Mouse (Mus musculus): ENCODE results near the gene Smim24.
A peak's percentile ranks its signal among the peaks of the same experiment; 100 is the strongest.

Gene Smim24

DNA sequence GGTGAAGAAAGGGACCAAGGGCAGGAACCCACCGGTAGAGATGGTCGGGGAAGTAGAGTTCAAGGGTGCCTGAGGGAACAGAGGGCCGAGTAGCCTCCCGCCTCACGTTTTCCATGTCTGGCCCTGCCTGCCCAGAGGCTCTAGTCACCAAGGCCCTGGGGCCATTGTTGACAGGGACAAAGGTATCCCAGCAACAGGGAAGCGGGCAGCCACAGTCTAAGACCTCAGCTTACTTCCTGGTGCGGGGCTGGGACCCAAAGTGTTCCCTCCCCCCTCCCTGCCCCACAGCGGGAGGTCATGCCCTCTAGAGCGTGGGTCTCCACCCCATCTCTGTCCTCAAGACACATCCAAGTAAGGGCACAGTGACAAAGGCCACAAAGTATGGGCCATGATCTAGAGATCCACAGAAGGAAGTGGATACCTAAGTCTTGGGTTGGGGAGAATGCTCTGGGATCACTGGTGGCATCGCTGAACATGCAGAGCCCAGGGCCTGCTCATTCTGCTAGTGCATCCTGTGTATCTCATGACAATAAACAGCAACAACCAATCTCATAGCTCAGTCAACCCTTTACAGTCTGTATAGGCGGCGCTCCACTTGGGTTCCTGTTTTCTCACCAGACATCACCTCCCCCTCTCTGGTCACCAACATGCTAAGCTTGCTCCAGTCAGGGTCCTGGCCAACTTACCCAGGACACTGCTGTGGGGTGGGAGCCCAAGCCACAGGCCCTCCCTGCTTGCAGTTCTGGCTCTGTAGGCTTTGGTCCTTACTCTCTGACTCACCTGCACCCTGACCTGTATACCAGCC, 27.0 kb upstream of the Smim24 start, which contains the start of gene 4930404N11Rik:
Gene 4930404N11Rik, minus strand, starts transcription at position 145 of the 805 bp plus-strand sequence.
- no peak for DNase-seq (ENCODE audit: low spot score in 2 of 2)

DNA sequence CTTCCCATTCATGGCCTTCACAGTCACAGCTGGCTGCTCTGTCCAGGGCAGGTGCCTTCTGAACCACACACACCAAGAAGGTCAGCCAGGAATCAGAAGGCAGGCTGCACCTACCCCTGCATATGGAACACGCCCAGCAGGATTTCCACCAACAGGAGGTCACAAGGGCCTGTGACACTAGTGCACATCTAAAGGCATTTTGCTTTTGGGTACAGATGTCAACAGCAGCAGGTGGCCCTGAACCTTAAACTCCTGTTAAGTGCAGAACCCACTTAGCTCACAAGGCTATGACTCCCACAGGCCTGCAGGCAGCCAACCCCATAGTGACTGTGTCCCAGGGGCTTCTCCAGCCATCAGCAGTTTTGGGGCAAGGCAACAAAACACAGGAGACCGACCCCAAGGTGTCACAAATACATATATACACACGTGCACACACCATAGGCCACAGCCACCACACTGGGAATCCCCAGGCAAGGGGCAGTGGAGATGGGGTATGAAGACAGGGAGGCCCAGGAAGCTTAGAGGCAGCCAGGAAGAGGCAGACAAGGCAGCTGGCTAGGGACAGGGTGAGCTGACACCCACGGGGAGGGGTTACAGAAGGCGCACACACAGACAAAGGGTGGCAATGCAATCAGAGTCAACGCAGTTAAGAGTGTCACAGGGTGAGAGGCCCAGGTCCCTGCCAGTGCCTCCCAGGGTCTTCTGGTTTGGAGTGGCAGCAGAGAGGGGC, 26.2 kb upstream of the Smim24 start:
- no peak for DNase-seq (ENCODE audit: low spot score in 2 of 2)

DNA sequence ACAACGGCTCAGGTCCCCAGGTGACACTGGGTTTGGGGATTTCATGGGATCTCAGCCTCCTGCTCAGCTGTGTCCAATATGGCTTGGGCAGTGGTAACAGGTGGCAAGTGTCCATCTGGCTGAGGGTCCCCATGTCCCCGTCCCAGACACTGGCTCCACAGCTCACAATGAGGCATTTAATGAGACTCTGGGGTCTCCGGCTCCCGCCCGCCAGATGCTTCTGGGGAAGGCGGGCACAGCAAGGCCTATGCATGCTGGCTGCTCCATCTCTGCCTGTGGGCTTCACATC, 25.7 kb upstream of the Smim24 start:
- no peak for DNase-seq (ENCODE audit: low spot score in 2 of 2)

DNA sequence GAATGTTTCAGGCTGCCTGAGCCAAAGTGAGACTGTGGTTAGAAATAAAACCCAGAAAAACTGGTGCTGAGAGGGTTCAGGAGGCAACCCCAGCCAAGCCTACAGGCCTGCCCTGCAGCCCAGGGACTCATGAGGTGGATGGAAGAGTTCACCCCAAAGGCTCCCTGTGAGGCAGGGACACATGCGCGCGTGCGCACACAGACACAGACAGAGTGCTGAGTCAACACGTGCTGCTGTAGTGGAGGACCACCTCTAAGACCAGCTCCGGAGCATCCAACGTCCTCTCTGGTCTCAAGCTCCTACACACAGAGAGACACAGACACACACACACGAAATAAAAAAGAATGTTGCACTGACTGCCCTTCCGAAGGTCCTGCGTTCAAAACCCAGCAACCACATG, 17.5 kb upstream of the Smim24 start:
- DNase-seq (ENCODE audit: low spot score in 2 of 2), result no peak

DNA sequence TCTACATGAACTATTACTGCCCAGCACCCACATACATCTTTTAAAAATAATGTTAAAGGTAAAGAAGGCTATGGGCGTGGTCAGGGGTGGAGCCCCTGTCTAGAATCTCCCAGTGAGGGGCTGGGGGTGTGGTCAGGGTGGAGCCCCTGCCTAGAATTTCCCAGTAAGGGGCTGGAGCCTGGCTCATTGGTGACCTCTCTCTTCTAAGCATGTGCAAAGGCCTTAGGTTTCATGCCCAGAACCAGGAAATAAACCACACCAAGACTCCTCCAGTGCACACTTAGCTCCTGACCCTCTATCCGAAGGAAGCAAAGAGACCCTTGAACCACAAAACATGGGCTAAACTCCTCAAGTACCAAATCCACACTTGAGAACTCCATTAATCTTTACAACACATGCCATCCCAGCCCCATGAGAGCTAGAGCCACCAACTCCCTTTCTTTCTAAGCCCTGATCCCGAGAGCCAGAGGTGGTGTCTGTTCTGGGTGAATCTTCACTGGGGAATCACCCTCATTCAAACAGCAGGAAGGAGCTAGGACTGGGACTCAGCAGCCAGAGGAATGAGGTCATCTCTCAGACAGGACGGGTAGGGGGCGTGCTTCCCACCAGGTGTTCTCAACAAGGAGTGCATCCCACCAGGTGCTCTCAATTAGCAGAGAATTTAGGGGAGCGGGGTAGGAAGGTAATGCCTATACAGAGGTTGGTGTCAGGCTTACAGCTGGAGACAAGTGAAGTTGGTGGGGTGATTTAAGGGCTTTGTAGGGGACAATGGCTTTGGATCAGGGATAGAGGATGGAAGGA, 16.1 kb upstream of the Smim24 start:
- no peak for DNase-seq (ENCODE audit: low spot score in 2 of 2)

DNA sequence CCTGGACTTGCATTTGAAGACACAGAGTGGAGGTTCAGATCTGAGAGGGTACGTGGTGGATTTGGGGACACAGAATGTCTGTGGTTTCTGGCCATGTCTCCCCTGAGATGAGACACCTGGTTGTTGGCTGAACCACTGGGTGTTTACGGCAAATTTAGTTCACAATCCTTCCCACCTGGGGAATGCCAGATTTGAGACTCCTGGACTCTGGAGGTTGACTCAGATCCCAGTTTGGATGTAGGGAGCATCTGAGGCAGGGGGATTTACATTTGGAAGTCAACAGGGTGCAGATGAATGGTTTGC, 15.5 kb upstream of the Smim24 start:
- DNase-seq (ENCODE audit: low spot score in 2 of 2), result no peak

DNA sequence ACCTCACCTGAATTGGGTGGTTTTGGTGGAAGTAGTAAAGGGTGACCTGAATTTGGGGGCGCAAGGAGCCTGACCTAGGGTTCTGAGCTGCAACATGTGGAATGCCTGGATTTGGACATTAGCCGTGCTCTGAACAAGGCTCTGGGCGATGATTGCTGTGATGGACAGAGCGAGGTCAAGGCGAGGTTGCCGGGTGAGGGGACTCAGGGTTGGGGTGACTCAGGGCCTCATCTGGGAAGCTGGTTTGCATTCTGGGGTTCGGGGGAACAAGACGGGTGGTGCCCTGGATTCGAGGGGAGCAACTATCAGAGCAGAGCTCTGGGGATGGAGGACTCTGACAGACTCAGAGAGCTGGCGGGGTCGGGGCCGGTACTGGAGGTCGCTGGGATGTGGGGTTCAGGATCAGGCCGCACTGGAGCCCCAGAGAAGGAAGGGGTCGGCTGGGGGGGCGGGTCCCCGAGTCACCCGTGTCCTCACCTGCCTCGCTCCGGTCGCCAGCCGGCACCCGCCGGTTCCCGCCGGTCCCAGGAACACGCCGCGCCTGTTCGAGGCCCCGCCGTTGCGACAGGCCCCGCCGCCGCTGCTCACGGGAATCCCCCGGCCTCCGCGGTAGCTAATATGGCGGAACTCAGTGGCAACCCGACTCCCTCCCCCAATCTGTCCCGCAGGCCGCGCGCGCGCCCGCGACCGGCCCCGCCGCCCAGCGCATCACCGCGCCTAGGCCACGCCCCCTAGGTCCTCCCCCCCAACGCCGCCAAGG, 14.9 kb upstream of the Smim24 start, which contains the start of gene Fzr1:
Gene Fzr1, minus strand, starts transcription at position 724 of the 760 bp plus-strand sequence.
- no peak for DNase-seq (ENCODE audit: low spot score in 2 of 2)

DNA sequence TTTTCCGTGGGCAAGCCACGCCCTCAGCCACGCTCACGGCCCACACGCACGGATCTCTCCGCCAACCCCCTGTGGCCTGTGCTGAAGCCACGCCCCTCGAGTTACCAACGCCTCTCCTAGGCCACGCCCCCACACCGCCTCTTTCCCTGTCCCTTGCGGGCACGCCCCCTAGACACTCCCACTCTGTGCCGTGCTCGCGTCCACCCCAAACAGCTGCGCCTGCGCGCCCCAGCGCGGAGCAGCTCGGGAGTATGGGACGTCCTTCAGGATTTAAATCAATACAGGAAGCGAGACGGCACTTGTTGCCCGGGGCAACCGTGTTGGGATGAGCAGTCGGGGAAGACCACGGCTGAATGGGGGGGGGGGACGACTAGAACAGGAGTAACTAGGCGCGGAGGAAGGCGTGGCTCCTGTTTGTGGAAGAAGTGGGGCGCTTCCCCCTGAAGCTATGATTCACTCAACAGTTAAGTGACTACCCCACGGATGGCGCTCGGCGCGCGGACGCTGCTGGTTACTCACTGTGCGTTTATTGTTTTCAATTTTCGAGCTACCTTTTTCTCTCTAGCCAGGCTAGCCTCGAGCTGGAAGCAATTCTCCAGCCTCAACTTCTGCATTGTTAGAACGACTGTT, 14.2 kb upstream of the Smim24 start:
- peak; percentile 100 for DNase-seq (ENCODE audit: low spot score in 2 of 2)

DNA sequence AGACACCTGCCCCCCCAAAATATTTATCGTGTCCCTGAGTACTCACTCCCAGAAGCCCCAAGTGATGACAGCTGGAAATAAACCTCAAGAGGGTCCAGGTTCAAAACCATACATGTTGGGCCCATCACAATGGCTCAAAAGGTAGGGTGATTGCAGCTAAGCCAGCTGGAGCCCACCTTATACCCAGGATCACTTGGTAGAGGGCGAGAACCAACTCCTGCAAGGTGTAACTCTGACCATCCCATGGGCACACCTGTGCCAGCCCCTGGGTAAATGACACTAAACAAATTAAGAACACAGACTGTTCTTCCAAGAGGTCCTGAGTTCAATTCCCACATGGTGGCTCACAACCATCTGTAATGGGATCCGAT, 13.7 kb upstream of the Smim24 start:
- DNase-seq (ENCODE audit: low spot score in 2 of 2), result no peak

DNA sequence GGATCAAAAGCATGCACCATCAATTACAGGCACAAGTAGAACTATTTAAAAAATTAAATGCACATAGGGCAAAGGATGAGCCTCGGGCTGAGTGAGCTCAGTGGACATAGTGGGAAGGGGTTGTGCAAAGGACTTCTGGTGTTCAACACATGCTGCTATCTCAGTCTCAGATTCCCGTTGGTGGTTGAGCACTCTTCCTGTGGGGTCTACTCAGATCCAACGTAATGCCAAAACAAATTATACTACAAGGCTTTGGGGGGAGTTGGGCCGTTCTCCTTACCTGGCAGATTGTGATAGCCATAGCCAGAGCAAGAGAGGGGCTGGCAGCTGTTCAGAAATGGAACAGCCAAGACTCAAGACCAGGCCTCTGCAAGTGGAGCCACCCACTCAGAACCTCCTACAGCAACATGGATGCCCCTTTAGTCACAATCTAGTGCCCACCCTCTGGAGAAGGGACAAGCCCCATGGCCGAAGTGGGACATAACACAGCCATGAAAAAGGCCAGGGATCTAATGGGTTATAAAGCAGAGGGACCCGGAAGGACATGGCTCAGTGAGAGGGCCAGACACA, 13.0 kb upstream of the Smim24 start:
- no peak for DNase-seq (ENCODE audit: low spot score in 2 of 2)

DNA sequence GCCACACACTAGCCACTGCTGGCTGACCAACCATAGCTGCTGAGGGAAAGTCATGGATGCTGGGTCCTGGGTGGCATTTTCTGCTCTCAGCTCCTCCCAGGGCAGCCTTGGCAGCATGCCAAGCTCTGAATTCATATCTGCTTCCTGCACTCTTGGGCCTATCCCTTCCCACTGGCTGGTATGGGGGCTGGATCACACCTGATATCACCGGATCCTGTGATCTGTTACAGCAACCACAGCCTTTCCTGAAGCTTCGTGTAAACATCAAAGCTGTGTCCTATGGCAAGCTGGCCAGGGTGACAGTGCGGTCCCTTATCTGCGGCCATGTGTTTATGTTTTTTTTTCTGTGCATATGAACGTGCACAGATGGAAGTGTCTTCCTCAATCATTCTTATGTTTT, 10.8 kb upstream of the Smim24 start:
- no peak for DNase-seq (ENCODE audit: low spot score in 2 of 2)

DNA sequence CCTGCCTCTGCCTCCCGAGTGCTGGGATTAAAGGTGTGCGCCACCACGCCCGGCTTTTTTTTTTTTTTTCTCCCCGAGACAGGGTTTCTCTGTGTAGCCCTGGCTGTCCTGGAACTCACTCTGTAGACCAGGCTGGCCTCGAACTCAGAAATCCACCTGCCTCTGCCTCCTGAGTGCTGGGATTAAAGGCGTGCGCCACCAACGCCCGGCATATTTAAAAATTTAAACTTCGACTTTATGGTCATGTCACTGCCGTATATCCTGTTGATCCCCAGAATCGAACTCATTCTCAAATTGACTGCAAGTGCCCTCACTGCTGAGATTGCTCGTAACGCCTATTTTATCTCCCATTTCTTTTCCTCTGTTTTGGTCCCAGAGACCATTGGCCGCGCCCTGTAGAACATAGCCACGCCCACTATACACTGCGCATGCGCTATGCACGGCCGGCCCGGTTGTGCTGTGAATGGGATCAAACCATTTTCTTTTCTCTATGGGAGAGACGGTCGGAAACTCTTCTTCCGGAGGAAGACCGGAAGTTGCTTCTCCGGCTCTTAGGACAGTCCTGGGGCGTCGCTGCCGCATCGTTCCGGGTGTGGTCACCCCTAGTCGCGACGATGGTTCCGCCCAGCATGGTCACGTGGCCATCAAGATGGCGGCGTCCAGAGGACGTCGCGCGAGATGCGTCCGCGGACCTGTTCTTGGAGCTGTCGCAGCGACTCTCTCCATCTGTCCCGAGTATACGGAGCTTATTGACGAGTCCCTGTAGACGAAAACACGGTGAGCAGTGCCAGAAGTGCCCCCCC, 8.8 kb upstream of the Smim24 start, which contains the start of the genes Dohh and Gm48551:
Gene Dohh, plus strand, starts transcription at position 627 of the 803 bp plus-strand sequence.
Gene Gm48551, plus strand, starts transcription at position 665 of the 803 bp plus-strand sequence.
- DNase-seq (ENCODE audit: low spot score in 2 of 2), result peak; percentile 98 to 99

DNA sequence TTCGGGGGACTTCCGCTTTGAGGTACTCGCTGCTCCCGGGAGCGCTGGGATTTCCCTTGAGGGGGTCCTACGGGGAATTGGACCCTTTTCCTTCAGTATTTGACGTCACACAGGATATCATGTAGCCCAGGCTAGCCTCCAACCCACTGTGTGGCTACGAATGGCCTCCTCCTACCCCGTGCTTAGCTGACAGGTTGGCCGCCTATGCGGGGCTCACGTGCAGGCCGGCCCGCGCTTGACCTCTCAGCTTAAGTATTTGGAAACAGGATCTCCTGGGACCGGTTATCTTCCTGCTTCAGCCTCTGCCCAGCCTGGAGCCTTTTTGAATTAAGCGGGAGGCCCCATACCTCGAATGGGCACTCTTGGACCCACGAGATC, 8.3 kb upstream of the Smim24 start:
- no peak for DNase-seq (ENCODE audit: low spot score in 2 of 2)

DNA sequence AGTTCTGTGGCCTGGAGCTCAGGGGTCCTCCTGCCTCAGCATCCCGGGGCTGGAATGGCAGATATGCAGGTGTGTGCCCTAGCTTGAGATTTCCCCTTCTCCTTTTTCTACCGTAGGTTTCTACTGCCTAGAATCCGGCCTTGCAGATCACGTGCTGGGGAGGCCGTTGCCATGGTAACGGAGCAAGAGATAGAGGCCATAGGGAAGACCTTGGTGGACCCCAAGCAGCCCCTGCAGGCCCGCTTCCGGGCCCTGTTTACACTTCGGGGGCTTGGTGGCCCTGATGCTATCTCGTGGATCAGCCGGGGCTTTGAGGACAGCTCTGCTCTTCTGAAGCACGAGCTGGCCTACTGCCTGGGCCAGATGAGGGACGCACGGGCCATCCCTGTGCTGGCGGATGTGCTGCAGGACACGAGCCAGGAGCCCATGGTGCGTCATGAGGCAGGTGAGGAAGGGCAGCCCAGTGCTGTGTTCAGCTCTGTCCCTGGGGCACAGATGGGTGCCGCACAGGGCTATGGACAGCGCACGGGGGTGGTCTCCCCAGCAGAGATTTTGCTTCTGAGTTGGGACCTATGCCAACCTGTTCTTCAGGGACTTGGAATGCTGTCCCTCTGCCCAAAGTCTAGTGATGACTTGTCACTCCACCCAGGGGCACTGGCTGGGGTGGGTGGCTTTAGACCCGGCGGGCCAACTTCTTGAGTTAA, 7.1 kb upstream of the Smim24 start:
- no peak for DNase-seq (ENCODE audit: low spot score in 2 of 2)

DNA sequence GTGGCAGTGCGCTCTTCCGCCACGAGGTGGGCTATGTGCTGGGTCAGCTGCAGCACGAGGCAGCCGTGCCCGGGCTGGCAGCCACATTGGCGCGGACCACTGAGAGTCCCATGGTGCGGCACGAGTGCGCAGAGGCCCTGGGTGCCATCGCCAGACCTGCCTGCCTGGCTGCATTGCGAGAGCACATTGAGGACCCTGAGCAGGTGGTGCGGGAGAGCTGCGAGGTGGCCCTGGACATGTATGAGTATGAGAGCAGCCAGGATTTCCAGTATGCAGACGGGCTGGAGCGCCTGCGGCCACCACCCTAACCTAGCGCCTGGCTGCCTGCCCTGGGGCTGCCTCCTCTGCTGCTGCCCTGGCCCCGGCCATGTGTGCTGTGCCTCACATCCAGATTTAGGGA, 5.1 kb upstream of the Smim24 start:
- no peak for DNase-seq (ENCODE audit: low spot score in 2 of 2)

DNA sequence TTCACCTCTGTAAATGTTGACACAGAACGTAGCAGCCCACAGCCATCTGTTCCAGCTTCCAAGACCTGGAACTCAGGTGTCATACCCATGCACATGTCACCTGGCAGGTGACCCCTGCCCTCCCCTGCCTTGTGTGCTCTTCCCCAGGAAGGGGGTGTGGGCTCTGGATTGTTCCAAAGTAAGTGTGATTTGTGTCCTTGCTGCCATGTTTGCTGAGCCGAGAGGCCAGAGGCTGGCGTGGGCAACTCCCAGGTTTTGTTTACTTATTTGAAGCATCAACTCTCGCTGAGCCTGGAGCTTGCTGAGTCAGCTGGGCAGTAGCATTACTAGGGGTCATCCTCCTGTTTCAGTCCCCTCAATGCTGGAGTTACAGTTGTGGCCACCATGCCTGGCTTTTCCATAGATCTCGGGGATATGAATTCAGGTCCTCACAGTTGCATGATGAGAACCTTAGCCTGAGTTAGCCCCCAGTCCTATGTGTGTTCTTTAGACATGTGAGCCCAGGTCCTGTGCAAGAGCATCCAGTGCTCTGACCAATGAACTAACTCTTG, 4.3 kb upstream of the Smim24 start, which contains the start of gene Gm48552:
Gene Gm48552, plus strand, starts transcription at position 501 of the 551 bp plus-strand sequence.
- no peak for DNase-seq (ENCODE audit: low spot score in 2 of 2)

DNA sequence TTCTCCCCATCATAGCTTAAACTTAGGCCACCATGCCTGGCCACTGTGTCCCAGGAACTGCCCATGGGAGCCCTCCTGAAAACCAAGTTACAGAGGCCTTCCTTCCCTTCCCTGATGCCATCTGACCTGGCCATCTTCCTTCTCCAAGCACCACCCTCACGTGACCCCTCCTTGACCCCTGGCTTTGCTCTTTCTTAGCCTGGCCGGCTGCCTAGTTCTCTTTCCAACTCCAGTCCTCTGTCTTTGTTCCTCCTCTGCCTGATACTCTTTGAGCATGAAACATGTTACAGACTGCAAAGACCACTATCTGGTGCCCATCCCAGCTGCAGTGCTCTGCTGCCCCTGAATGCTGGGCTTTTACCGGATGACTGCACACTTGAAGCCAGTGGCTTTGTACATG, 3.5 kb upstream of the Smim24 start:
- no peak for DNase-seq (ENCODE audit: low spot score in 2 of 2)

DNA sequence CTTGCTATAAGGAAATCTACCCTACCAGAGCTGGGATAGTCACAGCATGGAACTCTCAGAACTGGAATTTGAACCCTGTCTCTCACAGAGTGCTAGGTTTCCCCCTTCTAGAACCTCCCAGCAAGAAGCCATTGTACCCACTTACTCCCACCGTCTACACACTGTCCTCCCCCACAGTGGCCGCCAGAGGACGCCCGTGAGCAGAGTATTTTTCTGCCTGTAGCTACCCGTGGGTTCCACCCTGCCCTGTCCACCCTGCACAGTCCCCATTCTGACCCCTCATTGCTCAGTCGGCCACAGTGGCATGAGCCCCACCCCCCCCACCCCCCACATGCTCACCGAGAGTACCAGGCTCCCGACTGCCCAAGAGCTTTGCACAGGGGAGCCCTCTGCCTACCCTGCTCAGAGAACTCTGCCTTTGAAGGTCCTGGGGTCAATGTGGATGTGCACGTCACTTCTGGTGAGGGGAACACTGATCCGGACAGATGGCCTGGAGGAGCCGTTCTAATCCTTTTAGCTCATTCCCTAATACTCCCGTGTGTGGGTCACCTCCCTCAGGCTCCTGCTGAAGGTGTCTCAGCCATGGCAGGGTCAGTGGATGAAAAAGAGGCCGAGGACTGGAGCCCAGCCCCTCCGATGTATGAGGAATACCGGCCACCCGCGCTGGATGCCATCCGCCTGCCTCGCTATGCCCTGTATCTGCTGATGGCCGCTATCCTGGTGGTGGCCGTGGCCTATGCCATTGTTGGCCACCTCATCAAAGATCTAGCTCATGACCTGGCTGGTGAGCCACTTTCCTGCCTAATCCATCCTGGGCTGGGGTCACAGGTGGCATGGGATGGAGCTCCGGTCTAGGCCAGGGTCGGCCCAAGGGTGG, 2.8 kb upstream of the Smim24 start:
- DNase-seq (ENCODE audit: low spot score in 2 of 2), result peak; percentile 75 to 81
